Mouse (Mus musculus): ENCODE results near the gene Phpt1. TPM values are rescaled to one million over a fixed set of nuclear protein-coding genes. Genes with fewer than 3 reads are reported as not detected.

The Phpt1 gene
- polyA plus RNA-seq, 1 experiment from 2014 or later = 250 TPM

DNA sequence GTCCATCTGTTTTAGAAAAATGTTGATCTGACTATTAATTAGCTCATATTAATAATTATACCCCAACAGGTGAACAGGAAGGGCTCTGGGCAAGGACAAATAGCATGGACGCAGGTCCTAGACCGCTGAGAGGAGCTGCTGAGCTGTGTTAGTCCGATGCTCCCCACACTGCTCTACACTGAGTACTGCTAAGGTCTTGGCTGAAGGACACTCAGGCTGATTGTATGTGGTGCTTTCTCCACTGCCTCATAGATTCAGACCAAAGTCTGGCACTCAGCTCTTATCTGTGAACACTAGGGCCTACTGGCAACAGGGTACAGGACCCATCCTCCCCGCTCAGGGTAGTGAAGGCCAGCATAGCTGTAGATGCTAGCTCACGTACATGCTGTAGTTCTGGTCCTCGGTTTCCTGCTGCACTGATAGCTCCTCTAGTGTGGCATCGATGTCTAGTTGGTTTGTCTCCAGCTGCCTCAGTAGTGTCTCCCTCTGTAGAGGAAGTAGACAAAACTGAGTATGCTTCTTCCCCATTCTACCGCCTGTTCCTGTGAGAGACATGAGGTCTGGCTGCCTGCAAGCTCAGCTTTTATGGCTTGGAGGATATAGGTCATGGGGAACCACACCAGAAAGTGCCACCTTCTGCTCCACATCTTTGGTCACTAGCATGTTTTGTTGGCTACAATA, 13.3 kb upstream of the Phpt1 start:
- H3K4me2 ChIP-seq (ENCODE audit: low read length) = no peak overlapping the region
- H3K9me3 ChIP-seq (ENCODE audit: control insufficient read depth, low read length) = no peaks in the 10 kb centered on the region
- H3K4me3 ChIP-seq (ENCODE audit: control insufficient read depth in 1 of 2, insufficient read depth in 1 of 2, low read depth in 1 of 2, low read length in 2 of 2) = no peak overlapping the region
- 83% methylated on average over 8 of the region's 8 CpGs for WGBS
- H3K27me3 ChIP-seq (ENCODE audit: control insufficient read depth, insufficient read depth, low read length) = no peaks in the 10 kb centered on the region
- H3K36me3 ChIP-seq (ENCODE audit: control insufficient read depth, insufficient read depth, low read length) = peaks cover 96% of the 10 kb centered on the region
- no peak for ATAC-seq (ENCODE audit: insufficient number of reproducible peaks, insufficient read depth, low FRiP score, low read depth)
- no peak overlapping the region for H3K9ac ChIP-seq (ENCODE audit: low read length)
- H3K27ac ChIP-seq (replicated peaks in 1 of 2; ENCODE audit: control insufficient read depth in 1 of 2, insufficient read depth in 1 of 2, low read depth in 2 of 2, low read length in 2 of 2) = no peak overlapping the region
- H3K4me1 ChIP-seq (ENCODE audit: control insufficient read depth in 2 of 2, insufficient read depth in 2 of 2, low read length in 2 of 2) = peaks cover 8 to 10% of the 10 kb centered on the region in 2 experiments

- Histone ChIP-seq H3K9ac (ENCODE audit: low read length) (no peak overlapping the region), H3K4me2 (ENCODE audit: low read length) (no peak overlapping the region), H3K27me3 (ENCODE audit: control insufficient read depth, insufficient read depth, low read length) (no peaks in the 10 kb centered on the region), H3K4me1 (ENCODE audit: control insufficient read depth in 2 of 2, insufficient read depth in 2 of 2, low read length in 2 of 2) (peaks cover 12 to 14% of the 10 kb centered on the region in 2 experiments), H3K27ac (replicated peaks in 1 of 2; ENCODE audit: control insufficient read depth in 1 of 2, insufficient read depth in 1 of 2, low read depth in 2 of 2, low read length in 2 of 2) (no peak overlapping the region), H3K36me3 (ENCODE audit: control insufficient read depth, insufficient read depth, low read length) (peaks cover 93% of the 10 kb centered on the region), H3K9me3 (ENCODE audit: control insufficient read depth, low read length) (no peaks in the 10 kb centered on the region), H3K4me3 (ENCODE audit: control insufficient read depth in 1 of 2, insufficient read depth in 1 of 2, low read depth in 1 of 2, low read length in 2 of 2) (no peak overlapping the region)
- ATAC-seq (ENCODE audit: insufficient number of reproducible peaks, insufficient read depth, low FRiP score, low read depth) = no peak
- 87% methylated on average over 8 of the region's 8 CpGs for WGBS
Observed at GRCm38 (mm10) chr2:25587290-25587689, 12.3 kb upstream of the Phpt1 start.

GRCm38 (mm10) chr2:25585601-25586000, 10.6 kb upstream of the Phpt1 start:
- Histone ChIP-seq H3K9ac (ENCODE audit: low read length) (no peak overlapping the region), H3K4me1 (ENCODE audit: control insufficient read depth in 2 of 2, insufficient read depth in 2 of 2, low read length in 2 of 2) (peaks cover 20 to 24% of the 10 kb centered on the region in 2 experiments), H3K36me3 (ENCODE audit: control insufficient read depth, insufficient read depth, low read length) (peaks cover 76% of the 10 kb centered on the region), H3K4me2 (ENCODE audit: low read length) (no peak overlapping the region), H3K27ac (replicated peaks in 1 of 2; ENCODE audit: control insufficient read depth in 1 of 2, insufficient read depth in 1 of 2, low read depth in 2 of 2, low read length in 2 of 2) (no peak overlapping the region), H3K4me3 (ENCODE audit: control insufficient read depth in 1 of 2, insufficient read depth in 1 of 2, low read depth in 1 of 2, low read length in 2 of 2) (no peak overlapping the region), H3K27me3 (ENCODE audit: control insufficient read depth, insufficient read depth, low read length) (peaks cover 8% of the 10 kb centered on the region), H3K9me3 (ENCODE audit: control insufficient read depth, low read length) (no peaks in the 10 kb centered on the region)
- no peak for ATAC-seq (ENCODE audit: insufficient number of reproducible peaks, insufficient read depth, low FRiP score, low read depth)
- 78% methylated on average over 3 of the region's 3 CpGs for WGBS

GRCm38 (mm10) chr2:25584856-25585255, 9.8 kb upstream of the Phpt1 start:
- peaks cover 15% of the 10 kb centered on the region for H3K27me3 ChIP-seq (ENCODE audit: control insufficient read depth, insufficient read depth, low read length)
- no peak overlapping the region for H3K4me2 ChIP-seq (ENCODE audit: low read length)
- no peak overlapping the region for H3K27ac ChIP-seq (replicated peaks in 1 of 2; ENCODE audit: control insufficient read depth in 1 of 2, insufficient read depth in 1 of 2, low read depth in 2 of 2, low read length in 2 of 2)
- no peak overlapping the region for H3K4me3 ChIP-seq (ENCODE audit: control insufficient read depth in 1 of 2, insufficient read depth in 1 of 2, low read depth in 1 of 2, low read length in 2 of 2)
- no peak for ATAC-seq (ENCODE audit: insufficient number of reproducible peaks, insufficient read depth, low FRiP score, low read depth)
- 91% methylated on average over 4 of the region's 4 CpGs for WGBS
- H3K36me3 ChIP-seq (ENCODE audit: control insufficient read depth, insufficient read depth, low read length) = peaks cover 68% of the 10 kb centered on the region
- peaks cover 20 to 24% of the 10 kb centered on the region in 2 experiments for H3K4me1 ChIP-seq (ENCODE audit: control insufficient read depth in 2 of 2, insufficient read depth in 2 of 2, low read length in 2 of 2)
- no peak overlapping the region for H3K9ac ChIP-seq (ENCODE audit: low read length)
- no peaks in the 10 kb centered on the region for H3K9me3 ChIP-seq (ENCODE audit: control insufficient read depth, low read length)

DNA sequence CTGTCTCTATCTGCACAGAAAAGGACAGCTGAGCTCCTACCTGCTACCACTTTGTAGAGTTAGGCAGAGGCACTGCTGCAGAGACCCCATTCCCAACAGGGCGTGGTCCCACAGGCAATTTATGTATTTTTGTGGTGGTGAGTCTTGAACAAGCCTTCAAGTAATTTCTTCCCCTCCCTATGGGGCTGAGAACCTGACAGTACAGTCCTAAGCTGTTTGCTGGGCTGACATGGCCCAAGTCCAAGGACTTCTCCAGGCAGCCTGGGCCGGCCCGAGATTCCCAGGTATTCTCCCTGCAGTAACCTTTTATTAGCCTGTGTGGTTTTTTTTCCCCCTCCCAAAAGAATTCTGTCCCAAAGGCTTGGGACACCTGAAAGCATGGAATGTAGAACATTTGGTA, 9.1 kb upstream of the Phpt1 start:
- no peak overlapping the region for H3K27ac ChIP-seq (replicated peaks in 1 of 2; ENCODE audit: control insufficient read depth in 1 of 2, insufficient read depth in 1 of 2, low read depth in 2 of 2, low read length in 2 of 2)
- peaks cover 20 to 30% of the 10 kb centered on the region in 2 experiments for H3K4me1 ChIP-seq (ENCODE audit: control insufficient read depth in 2 of 2, insufficient read depth in 2 of 2, low read length in 2 of 2)
- no peak overlapping the region for H3K9ac ChIP-seq (ENCODE audit: low read length)
- no peak overlapping the region for H3K4me3 ChIP-seq (ENCODE audit: control insufficient read depth in 1 of 2, insufficient read depth in 1 of 2, low read depth in 1 of 2, low read length in 2 of 2)
- H3K9me3 ChIP-seq (ENCODE audit: control insufficient read depth, low read length) = no peaks in the 10 kb centered on the region
- WGBS = 88% methylated on average over 3 of the region's 3 CpGs
- ATAC-seq (ENCODE audit: insufficient number of reproducible peaks, insufficient read depth, low FRiP score, low read depth) = no peak
- no peak overlapping the region for H3K4me2 ChIP-seq (ENCODE audit: low read length)
- H3K27me3 ChIP-seq (ENCODE audit: control insufficient read depth, insufficient read depth, low read length) = peaks cover 22% of the 10 kb centered on the region
- peaks cover 62% of the 10 kb centered on the region for H3K36me3 ChIP-seq (ENCODE audit: control insufficient read depth, insufficient read depth, low read length)

DNA sequence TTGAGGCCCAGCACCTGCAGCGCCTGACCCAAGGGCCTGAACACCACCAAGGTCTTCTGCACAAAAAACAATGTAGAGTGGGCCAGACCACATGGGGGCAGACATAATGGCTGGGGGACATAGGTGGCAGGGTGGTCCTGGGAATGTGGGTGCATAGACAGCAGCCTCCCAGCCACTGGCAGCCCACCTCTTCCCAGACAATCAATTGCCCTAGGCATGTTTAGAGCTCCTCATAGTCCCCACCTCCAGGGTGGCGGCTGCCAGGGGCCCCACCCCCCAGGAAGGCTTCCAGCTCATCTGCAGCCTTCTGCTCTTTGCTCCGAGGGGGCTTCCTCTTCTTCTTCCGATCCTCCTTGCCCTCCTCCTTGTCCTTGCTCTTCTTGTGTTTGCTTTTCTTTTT, 8.5 kb upstream of the Phpt1 start:
- no peak for ATAC-seq (ENCODE audit: insufficient number of reproducible peaks, insufficient read depth, low FRiP score, low read depth)
- Histone ChIP-seq H3K4me3 (ENCODE audit: control insufficient read depth in 1 of 2, insufficient read depth in 1 of 2, low read depth in 1 of 2, low read length in 2 of 2) (no peak overlapping the region), H3K36me3 (ENCODE audit: control insufficient read depth, insufficient read depth, low read length) (peaks cover 59% of the 10 kb centered on the region), H3K9ac (ENCODE audit: low read length) (no peak overlapping the region), H3K4me1 (ENCODE audit: control insufficient read depth in 2 of 2, insufficient read depth in 2 of 2, low read length in 2 of 2) (peaks cover 20 to 31% of the 10 kb centered on the region in 2 experiments), H3K4me2 (ENCODE audit: low read length) (no peak overlapping the region), H3K9me3 (ENCODE audit: control insufficient read depth, low read length) (no peaks in the 10 kb centered on the region), H3K27ac (replicated peaks in 1 of 2; ENCODE audit: control insufficient read depth in 1 of 2, insufficient read depth in 1 of 2, low read depth in 2 of 2, low read length in 2 of 2) (no peak overlapping the region), H3K27me3 (ENCODE audit: control insufficient read depth, insufficient read depth, low read length) (peaks cover 28% of the 10 kb centered on the region)
- 65% methylated on average over 3 of the region's 4 CpGs for WGBS

DNA sequence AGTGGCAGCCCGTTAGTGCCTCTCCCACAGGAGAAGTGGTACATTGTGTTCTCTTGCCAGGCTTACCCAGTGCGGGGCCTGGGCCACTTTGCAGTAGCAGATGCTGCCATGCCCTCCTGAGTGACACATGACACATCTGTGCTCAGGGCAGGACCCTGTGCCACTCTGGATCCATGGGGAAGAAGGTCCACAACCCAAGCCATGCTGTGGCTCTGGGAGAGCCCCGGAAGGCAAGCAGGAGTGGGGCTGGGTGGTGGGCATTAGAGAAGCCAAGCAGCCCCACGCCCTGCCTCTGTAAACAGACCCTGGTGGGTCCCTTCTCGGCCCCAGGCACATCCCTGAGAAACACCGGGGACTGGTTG, 8.1 kb upstream of the Phpt1 start:
- 86% methylated on average over 6 of the region's 6 CpGs for WGBS
- Histone ChIP-seq H3K9me3 (ENCODE audit: control insufficient read depth, low read length) (no peaks in the 10 kb centered on the region), H3K27ac (replicated peaks in 1 of 2; ENCODE audit: control insufficient read depth in 1 of 2, insufficient read depth in 1 of 2, low read depth in 2 of 2, low read length in 2 of 2) (no peak overlapping the region), H3K4me3 (ENCODE audit: control insufficient read depth in 1 of 2, insufficient read depth in 1 of 2, low read depth in 1 of 2, low read length in 2 of 2) (no peak overlapping the region), H3K4me2 (ENCODE audit: low read length) (no peak overlapping the region), H3K36me3 (ENCODE audit: control insufficient read depth, insufficient read depth, low read length) (peaks cover 54% of the 10 kb centered on the region), H3K27me3 (ENCODE audit: control insufficient read depth, insufficient read depth, low read length) (peaks cover 33% of the 10 kb centered on the region), H3K9ac (ENCODE audit: low read length) (no peak overlapping the region), H3K4me1 (ENCODE audit: control insufficient read depth in 2 of 2, insufficient read depth in 2 of 2, low read length in 2 of 2) (peaks cover 21 to 35% of the 10 kb centered on the region in 2 experiments)
- no peak for ATAC-seq (ENCODE audit: insufficient number of reproducible peaks, insufficient read depth, low FRiP score, low read depth)

Data from heart, embryonic 14.5 days (tissue).